Mouse (Mus musculus): ENCODE measurements around the gene Fcrl6. TPM values are rescaled to one million over a fixed set of nuclear protein-coding genes. Genes with fewer than 3 reads are reported as not detected.

Fcrl6 gene
- total RNA-seq, 2 experiments from 2014 or later: not detected

DNA sequence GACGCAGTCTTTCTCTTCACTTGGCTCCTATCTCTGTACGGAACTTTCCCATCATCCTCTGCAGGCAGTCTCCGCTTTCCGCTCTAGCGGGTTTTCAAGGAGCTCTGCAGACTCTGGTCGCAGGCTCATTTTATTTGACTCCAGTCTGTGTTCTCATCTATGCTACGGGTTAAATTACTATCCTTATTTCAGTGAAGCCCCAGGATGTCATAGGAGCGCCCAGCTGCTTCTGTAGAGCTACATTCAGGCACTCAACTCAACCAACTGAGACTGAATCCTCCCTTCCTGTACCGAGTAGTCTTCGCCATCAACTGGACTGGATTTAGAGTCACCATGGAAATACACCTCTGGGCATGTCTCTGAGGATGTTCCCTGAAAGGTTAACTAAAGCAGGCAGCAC, 12.3 kb upstream of the Fcrl6 start:
- no peak for DNase-seq

DNA sequence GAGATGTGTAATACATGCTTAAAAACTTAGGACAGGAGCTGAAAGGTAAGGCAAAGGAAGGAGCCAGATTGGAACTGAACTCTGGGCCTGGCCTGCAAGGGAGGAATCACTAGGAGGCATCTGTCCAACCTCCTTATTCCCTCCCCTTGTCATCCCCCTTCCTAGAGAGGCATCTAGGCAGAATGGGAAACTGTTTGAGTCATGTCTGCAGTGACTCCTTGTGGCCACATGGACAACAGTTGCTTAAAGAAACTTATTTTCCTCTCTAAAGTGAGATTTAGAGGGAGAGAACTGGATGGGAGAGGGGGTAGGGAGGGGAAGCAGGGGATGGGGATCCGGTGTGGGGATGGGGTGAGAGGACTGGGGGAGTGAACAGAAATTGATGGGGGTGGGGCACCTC, 10.4 kb upstream of the Fcrl6 start:
- no peak for DNase-seq

DNA sequence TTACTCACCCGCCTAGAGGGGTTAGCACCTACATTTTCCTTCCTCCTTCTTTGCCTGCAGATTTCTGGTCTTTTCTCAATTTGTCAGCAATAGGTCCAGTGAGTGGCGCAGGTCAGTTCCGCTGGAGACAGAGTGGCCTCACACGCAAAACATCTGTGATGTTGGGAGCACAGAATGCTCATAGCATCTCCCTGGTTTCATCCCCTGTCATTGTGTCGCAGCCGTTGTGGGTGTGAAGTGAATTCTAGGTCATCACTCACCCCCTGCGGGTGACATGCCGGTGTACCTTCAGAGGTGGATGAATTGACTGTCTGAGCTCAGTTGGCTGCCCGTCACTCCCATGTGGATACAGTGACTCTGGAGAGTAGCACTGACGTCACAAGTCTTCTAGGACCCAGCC, 9.0 kb upstream of the Fcrl6 start:
- no peak for DNase-seq

DNA sequence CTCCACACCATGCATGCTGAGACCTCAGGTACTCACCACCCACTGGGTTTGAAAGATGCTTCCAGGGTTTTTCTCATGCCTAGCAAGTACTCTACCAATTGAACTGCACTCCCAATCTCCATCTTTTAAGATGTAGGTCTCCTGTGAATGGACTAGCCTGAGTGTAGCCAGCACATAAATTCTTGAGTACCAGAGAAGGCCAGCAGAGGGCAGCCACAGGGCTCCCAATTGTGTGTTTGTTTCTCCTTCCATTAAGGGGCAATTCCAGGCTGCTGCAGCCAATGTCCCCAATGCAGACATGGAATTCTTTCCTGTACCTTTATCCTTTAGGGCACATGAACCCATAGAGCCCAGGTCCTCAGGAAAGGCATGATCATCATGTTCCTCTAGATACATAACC, 7.9 kb downstream of the Fcrl6 start:
- DNase-seq: peak; percentile 31 to 34

DNA sequence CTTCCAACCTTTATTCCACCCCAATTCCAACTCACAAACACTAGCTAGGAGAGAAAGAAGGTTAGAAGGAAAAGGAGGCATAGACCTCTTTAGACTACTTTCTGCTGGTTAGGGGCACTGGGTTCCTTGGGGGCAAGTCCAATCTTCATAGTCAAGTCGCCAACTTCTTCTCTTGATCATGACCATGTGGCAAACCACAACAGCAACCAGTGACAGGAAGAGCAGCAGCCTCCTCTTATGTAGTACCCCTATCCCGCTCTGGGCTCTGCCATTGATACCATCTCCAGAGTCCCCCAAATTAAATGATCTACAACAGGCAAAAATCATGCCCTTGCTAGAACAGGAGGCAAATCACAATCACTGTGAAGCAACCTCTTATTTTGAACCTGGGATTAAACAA, 8.4 kb downstream of the Fcrl6 start:
- DNase-seq: no peak

DNA sequence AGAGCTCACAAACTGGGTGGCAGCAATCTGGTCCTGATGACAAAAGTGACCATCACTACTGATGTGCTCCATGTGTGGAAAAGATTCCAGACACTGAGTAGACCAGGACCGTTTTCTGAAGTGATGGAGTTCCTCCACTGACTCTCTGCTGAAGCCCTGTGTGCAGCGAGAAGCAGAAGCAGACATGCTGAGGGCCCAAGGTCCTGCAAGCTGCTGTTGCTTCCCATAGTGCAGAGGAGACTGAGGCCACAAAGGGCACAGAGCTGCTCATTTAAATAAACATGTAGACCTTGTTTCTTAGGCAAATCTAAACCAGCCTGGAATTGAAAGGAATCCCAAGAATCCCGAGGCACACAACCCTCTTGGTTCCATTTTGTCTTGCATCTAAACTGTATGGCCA, 9.0 kb downstream of the Fcrl6 start:
- DNase-seq: no peak

DNA sequence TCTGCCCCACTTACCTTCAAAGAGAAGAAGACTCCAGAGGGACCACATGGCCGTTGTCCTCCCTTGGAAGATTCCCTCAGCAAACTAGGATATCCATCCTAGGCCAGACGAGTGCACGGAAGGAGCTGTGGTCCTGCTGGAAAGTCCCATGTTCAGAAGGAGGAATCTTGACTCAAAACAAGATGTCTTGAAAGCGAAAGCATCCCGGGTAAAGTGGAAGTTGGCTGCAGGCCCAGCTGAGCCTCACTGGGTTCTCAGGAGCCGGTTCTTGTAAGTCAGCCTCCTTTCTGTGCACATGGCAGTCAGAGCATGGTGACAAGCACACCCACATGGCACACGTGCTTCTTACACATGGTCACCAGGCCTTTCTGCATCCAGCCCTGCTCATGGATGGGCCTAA, 12.0 kb downstream of the Fcrl6 start, which contains the start of gene Slamf8:
TSS of gene Slamf8 (minus strand) at position 184 of the 400 bp plus-strand sequence.
- DNase-seq: peak; percentile 8 to 51

DNA sequence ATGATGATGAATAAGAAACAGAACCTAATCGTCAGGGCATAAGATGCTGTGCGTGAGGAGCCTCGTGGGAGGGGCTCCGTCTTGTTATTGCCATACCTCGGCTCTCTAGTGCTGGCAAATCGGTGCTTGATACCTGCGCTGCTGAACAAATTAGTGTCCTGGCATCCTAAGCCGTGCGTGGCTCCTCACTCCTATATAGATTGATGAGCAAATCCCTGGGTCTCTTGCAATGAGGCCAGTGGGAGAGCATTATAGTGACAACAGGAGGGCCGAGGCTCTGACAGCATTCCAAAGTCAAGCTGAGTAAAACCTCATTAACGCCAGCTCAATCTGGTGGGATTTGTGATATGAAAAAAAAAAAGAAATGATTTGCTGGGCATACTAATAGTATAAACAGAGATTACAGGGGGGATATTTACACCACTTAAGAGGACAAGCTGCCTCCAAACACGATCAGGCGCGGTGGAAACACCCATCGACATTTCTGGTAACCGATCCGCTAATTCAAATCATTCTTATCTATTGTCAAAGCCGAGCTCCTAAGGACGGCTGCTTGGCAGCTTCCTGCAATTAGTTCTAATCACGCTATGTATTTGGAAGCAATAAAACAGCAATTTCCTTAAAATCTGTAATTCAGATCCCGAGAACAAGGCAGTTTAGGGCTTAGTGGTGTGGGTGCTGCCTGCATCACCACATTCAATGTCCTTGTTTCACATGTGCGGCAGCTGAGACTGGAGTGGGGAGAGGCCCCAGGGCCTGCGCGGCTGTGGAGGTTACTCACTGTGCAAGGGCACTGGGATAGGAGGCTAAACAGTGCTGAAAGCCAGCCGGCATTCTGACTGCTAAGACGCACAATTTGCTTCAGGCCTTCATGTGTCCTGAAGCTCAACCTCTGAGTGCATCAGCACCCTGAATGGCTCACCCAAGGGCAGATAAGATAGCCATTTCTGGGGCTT, 16.5 kb downstream of the Fcrl6 start:
- peak in 1 of 2 experiments; percentile 43 for DNase-seq

DNA sequence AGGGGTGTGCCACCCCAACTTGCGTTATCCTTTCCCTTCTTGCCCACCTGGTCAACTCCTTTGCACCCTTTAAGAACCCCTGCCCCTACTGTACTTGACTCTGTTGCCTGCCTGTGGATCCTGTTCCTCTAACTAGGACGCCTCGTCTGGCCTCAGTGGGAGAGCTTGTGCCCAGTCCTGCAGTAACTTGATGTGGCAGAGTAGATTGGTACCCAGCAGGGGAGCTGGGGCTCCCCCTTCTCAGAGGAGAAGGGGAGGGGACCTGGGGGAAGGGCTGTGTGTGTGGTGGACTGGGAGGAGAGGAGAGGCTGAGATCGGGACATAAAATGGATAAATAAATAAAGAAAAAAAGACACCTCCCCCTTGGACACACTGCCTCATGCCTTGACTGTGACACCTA, 17.3 kb downstream of the Fcrl6 start:
- no peak for DNase-seq

DNA sequence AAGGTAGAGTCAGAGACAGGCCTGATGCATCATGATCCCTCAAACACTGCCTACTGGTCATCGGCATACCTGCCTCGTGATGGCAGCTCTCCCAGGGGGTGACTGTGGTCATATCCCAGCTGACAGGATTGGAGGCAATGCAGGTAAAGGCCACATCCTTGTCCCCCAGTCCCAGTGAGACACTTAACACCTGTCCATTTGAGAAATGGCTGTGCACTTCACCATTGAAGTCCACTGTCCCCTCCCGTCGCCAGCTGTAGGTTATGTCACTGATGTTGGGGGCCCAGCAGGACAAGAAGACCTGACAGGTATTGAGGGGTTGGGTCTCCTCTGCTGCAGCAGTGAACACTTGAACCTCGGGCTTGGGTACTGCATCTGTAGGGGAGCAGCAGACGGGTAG, 18.1 kb downstream of the Fcrl6 start:
- DNase-seq: no peak

DNA sequence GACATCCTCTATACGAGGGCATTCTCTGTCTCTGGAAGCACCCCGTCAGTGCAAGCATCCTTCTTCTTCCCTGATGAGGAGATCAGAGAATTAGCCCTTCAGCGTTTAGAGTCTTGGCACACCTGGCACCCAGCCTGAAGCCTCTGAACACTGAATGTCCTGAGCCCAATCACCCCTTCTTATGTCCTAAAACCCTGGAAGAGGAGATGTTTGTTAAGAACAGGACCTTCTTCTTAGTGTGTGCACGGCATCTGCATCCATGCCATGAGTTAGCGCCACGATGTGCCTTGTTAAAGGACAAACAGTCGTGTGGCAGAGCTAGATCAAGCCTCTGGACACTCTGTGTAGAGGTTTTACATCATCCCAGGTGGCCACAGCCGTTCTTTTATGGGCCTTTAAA, 19.9 kb downstream of the Fcrl6 start:
- DNase-seq: no peak

DNA sequence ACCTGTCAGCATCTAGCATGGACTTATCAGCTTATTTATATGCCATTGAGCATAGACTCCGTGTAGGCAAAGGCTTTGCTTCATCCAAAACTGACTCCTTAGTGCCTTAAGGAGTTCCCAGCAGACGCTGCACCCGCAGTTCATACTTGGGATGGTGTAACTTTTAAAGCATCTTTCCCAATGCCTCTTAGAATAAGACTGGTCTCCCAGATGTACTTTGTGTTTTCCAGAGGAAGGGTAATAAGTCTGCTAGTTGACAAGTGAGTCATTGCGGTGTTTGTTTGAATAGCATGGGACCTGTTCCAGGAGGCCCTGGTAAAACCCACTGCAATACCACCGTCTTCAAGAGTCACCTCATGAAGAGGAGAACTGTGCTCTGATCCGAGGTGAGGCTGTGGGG, 22.2 kb downstream of the Fcrl6 start:
- DNase-seq: peak in 1 of 2 experiments; percentile 6

DNA sequence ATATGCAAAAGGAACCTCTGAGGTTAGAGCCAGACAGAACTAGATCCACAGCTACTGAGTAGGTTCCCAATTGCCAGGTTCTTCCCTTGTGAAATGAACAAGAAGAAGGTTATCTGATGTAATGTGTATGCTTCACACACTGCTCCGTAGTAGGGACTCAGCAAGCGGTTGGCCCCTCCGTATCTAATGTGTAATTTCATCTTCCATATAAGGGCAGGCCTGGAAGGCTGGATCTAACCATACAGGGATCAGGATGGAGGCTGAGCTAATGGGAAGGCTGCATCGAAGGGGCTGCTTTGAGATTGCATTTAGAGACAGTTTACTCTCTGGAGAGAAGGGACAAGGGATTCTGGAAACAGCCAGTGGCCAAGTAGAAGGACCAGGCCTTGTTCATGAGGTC, 34.6 kb downstream of the Fcrl6 start:
- no peak for DNase-seq

DNA sequence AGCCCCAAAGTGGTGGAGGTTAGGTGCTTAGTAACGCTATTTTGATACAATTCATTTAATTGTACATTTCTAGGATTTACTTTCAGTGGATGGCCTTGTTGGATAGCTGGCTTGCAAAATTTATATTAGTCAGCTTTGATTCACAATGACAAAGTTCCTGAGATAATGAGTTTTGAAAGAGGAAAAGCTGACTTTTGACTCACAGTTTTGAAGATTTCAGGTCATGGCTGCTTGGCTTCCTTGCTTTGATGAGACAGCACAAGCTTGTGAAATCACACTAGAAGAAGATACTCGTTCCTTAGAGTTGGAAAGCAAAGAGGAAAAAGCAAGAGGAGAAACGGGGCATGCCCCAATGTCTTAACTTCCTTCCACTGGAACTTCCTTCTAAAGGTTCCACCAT, 36.2 kb downstream of the Fcrl6 start:
- DNase-seq: peak in 1 of 2 experiments; percentile 9

DNA sequence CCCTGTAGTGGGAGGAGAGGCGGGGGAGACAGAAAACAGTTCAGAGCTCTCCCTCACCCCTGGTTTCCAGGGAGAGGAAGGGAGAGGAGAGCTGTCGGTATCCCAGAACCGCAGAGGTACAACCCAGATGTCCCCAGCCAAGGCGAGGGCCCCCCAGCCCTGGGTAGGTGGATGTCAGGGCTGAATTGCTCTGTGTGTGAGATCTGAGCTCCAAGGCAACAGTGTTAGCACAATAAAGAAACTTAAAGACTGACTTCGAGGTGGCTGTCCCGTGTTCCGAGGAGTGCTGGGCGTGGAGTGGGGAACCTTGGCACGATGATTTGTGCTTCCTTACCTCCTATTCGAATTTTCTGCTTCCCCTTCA, 38.9 kb downstream of the Fcrl6 start:
- no peak for DNase-seq

DNA sequence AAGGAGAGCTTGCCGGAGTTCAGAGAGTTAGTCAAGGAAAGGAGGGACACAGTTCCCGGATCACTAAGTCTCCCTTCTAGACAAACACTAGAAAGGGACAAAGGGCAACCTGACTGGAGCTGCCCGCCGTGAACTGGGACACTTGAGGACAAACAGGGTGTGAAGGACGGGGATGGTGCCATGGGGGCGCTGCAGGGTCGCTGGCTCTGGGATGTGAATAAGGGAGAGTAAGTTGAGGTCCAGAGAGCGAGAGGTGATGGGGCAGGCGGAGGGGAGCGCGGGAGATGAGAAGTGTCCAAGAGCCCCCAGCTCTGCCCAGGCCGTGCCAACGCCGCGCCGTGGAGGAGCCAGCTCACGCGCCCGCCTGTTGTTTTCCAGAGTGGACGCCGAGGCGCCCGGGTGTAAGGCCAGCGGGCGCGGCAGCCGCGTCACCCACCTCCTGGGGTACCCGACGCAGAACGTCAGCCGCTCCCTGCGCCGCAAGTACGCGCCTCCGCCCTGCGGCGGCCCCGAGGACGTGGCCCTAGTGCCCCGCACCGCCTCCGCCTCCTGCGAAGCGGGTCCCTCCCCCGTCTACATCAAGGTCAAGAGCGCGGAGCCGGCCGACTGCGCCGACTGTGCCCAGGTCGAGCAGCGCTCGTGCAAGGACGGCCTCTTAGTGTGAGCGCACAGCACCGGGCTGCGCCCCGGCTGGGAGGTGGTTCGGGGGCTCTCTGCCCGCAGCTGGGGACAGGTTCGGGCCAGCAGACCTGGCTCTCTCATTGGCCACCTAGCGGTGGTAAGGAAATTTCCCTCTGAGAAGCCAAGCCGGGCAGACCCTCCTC, 39.5 kb downstream of the Fcrl6 start:
- peak; percentile 81 to 87 for DNase-seq

DNA sequence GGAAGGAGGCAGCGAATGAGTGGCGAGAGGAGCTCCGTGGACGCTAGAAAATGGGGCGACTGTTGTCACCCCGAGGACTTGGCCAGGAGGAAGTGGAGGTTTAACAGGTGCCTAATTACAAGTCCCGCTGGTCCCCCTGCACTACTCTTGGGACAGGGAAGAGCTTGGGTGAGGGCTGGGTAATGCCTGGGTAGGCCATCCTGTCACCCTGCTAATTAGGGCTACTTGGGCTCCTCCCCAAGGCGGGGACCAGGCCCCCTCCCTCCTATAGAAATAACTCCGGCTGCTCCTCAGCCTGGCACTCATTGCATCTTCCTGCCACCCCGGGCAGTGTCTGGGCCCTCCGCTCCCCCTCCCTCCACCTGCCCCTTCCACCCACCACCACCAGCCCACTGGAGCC, 46.7 kb downstream of the Fcrl6 start, which contains the start of gene Vsig8:
TSS of gene Vsig8 (plus strand) at position 301 of the 400 bp plus-strand sequence.
- DNase-seq: no peak

DNA sequence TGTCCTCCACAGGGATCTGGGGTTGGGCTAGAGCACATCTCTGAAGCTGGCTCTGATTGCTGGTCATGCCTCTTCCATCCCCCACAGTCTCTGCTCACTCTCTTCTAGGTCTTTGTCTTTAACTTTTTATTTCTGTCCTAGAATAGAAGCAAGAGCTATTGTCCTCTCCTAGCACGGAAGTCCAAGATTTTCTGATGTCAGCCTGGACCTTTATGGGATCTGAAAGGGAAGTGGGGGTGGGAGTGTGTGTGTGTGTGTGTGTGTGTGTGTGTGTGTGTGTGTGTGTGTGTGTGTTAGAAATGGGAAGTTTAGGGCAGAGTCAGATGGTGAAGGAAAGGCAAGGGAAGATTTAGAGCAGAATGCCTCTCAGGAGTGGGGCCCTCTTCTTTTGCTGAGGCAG, 49.7 kb downstream of the Fcrl6 start:
- no peak for DNase-seq

DNA sequence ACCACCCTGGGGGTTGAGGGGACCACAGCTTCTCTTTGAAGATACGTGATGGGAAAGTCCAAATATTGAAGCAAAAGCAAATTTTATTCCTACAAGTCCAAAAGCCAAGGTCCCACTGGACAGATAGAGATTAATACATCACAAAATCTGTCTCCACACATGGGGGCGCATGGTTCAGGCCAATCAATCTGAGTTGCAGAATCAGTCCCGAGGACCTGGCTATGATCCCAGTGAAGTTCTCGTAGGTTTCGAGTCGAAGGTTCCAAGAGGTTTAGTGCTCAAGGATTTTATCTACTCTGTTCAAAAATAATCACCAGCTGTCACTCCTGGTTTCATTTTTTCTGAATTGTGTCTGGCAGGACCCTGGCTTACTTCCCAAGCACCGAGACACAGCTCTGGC, 51.3 kb downstream of the Fcrl6 start:
- DNase-seq: no peak

DNA sequence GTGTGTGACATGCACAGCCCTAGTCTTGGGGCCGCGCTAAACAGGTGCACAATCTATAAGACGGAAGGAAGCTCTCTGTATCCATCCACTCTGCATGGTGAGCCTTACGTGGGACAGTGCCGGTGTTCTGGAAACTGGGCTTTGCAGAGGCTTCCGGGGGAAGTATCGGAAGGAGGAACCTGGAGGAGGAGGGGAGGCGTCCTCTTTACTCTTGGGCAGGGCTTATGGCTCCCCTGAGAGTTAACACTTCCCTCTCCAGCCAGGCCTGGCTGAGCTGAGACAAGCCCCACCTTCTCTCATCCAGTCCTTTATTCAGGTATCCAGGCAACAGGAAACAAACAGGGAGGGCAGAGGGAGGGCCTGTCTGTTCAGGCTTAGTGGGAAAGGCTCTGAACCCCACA, 51.8 kb downstream of the Fcrl6 start:
- peak; percentile 50 to 52 for DNase-seq

DNA sequence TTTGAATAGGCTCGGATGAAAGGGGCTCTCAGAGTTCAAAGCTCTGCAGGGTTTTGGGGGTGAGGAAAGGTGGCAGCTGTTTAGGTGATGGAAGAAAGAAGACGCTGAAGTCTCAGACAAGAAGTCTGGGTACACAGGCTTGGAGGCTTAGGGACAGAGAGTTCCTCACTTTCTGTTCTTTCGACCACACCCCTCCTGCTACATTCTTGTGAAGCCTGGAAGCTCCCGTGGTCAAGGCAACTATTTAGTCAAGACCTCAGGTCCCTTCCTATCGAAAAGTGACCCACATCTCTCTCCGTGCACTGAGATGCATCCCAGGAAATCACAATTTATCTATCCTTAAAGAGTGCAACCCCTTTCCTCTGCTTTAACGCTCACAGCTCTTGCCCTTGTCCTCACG, 52.6 kb downstream of the Fcrl6 start:
- no peak for DNase-seq

DNA sequence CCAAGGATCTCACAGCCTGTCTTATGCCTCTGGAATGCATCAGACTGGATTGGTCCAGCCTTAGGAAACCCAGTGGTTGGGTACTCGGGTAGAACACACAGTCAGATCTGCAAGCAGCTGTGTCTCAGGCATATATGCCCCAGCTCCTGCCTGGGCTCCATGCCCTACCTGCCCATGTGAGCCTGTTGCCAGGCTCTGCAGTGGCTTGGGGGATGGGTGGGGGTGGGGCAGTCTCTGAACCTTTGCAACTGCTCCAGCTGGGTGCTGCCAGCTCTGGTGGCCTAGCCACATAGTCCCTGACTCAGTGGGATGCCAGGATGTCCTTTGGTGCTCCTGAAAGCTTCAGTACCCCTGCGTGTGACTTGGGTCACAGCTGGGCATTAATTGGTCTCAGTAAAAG, 53.0 kb downstream of the Fcrl6 start:
- no peak for DNase-seq

DNA sequence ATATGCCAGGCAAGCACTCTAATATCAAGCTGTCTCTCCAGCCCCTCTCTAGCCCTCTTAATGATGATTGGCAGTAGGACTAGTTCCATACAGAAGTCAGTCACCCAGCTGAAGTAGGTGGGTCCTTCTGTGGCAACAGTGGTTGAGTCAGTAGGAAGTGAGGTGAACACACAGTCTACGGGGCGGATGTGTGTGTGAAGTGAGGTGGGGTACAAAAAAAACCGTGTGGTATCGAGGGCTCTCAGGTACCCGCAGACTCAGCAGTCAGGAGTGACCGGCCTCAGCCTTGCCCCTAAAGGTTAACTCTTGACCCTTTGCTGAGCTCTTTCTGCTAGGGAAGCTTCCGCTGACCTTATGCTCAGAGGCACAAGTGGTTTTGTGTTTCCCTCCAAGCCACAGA, 53.9 kb downstream of the Fcrl6 start:
- DNase-seq: peak in 1 of 2 experiments; percentile 12
